Mouse (Mus musculus): ENCODE measurements at regions not wholly inside any gene's neighbourhood (a gene's known extent, or its start where the extent isn't known, plus 50 kb on each side); places are given as distances from the start of the nearest gene placed in this dataset.

GRCm38 (mm10) chr4:142441045-142441444, 201.8 kb upstream of the Kazn start:
- no peak for TF ChIP-seq CTCF (IDR thresholded peaks at IDR 0.05; ENCODE audit: extremely low read depth, insufficient read depth, insufficient read length, insufficient replicate concordance)
- no peak for TF ChIP-seq POLR2A (IDR thresholded peaks at IDR 0.05; ENCODE audit: low read depth, low read length)
